Mouse (Mus musculus) cerebellum, adult 2 months (tissue): ENCODE results near the gene Etv2. TPM values are rescaled to one million over a fixed set of nuclear protein-coding genes. Genes with fewer than 3 reads are reported as not detected.
A peak's percentile ranks its signal among the peaks of the same experiment; 100 is the strongest.

Experiments
- DNase-seq, 2 experiments: peaks; one replicate each; pipeline ENCODE4 v3.0.0; 2021
- H3K27ac ChIP-seq: fragments of 200-500 bp; 2 replicates; pipeline ENCODE4 v1.5.1; 2012; ENCODE audit warnings: low read length, control low read depth, inconsistent platforms; ENCODE audit not compliant: insufficient read depth
- H3K27me3 ChIP-seq: fragments of 200-500 bp; 2 replicates; pipeline ENCODE4 v1.6.1; 2012; ENCODE audit warnings: inconsistent platforms, mild to moderate bottlenecking, low read length, moderate library complexity; ENCODE audit not compliant: control insufficient read depth, insufficient read depth
- H3K4me1 ChIP-seq: fragments of 200-500 bp; 2 replicates; pipeline ENCODE4 v1.6.1; 2011; ENCODE audit warnings: low read length; ENCODE audit not compliant: control insufficient read depth, insufficient read depth
- H3K4me3 ChIP-seq: fragments of 200-500 bp; replicated peaks from 2 replicates; pipeline ENCODE3; 2011; ENCODE audit warnings: mild to moderate bottlenecking, low read depth, low read length, control low read depth; ENCODE audit not compliant: insufficient read depth
- CTCF ChIP-seq: fragments of 200-500 bp; IDR thresholded peaks from 2 replicates; pipeline ENCODE4 v1.5.1; 2011; ENCODE audit warnings: low read depth, mild to moderate bottlenecking, control low read depth, low read length, moderate library complexity, borderline replicate concordance; ENCODE audit not compliant: insufficient read depth
- POLR2A ChIP-seq: fragments of 200-500 bp; IDR thresholded peaks from 2 replicates; pipeline ENCODE4 v1.6.1; 2011; ENCODE audit warnings: low read length, control low read depth, borderline replicate concordance; ENCODE audit not compliant: insufficient read depth
- WGBS: fragments of 180-500 bp; shearing (Covaris S2); methylation state at CpG from one replicate; pipeline ENCODE4 v1.1.7; 2018; 5-methylcytosine and 5-hydroxymethylcytosine counted together
- polyA plus RNA-seq: library from polyadenylated mRNA; depleted of rRNA; stranded (reverse); fragments of >200 nt; gene quantifications from 2 replicates; pipeline ENCODE4 v1.2.3, GENCODE M21; 2012

Gene Etv2
- polyA plus RNA-seq, 1 experiment, result not detected

DNA sequence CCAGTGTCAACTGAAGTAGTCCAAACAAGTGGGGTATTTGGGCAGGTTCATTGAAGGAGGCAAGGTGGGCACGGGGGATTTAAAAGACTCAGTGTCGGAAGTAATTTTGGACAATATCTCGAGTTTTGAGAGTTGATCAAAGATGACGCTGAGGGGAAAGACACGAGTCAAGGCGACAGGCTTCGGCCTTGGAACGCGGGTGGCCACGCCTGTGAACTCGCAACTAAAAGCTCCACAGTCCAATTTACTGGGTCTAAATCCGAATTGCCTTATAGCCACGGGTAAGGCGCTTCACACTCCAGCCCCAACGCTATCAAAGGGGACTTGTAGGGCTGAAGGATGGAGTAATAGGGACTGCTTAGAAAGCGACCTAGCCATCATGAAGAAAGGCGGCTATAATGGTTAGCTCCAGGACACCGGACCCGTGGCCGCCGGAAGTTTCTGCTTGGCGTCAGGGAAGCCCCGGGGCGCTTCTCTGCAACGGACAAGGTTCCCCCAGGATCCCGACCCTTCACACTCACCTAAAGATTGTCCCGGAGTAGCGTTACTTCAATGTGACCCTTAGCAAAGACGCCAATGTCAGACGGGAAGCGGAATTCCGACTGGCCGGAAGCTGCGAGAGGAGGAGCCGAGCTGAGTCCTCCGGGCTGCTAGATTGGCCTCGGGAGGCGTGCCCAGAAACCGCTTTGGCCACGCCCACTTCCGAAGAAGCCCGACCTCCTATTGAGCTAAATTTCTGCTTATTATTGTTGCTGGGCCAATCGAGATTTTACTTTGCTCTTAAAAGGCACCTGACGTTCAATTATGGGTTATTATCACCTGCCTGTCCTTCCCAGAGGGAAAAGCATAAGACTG lies 9.9 kb downstream of the Etv2 start, which contains the start of gene Cox6b1:
Gene Cox6b1, minus strand, starts transcription at position 622 of the 855 bp plus-strand sequence.
- DNase-seq, result peak; percentile 85 to 88
- peaks cover 3% of the 10 kb centered on the region; the same call in 1 of the 2 replicates for H3K4me1 ChIP-seq
- peak within 1 kb of the TSS; percentile 65 for H3K27ac ChIP-seq
- TF ChIP-seq POLR2A (peak; percentile 68; the same call in 1 of the 2 replicates), CTCF (no peak)
- H3K4me3 ChIP-seq, result peak within 1 kb of the TSS; percentile 98
- 1% methylated on average over 44 of the region's 44 CpGs for WGBS
- no peaks in the 10 kb centered on the region for H3K27me3 ChIP-seq

DNA sequence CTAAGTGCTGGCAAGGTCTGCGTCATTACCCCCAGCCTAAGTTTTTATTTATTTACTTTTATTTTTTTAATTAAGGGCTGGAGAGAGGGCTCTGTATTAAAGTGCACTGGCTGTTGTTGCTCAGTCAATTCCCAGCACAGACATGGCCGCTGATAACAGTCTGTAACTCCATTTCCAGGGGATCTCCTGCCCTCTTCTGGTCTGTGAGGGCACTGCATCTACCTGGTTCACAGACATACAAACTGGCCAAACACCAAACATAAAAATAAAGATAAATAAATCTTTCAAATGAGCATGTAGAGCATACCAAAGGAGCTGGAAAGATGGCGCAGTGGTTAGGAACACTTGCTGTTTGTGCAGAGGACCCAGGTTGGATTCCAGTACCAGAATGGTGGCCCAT lies 16.4 kb downstream of the Etv2 start:
- Histone ChIP-seq H3K27ac (no peak overlapping the region), H3K27me3 (no peaks in the 10 kb centered on the region), H3K4me1 (peaks cover 3% of the 10 kb centered on the region; the same call in 1 of the 2 replicates), H3K4me3 (no peak overlapping the region)
- DNase-seq, result peak in 1 of 2 experiments; percentile 35
- peak; percentile 33; the same call in 1 of the 2 replicates for TF ChIP-seq CTCF
- TF ChIP-seq POLR2A, result no peak
- WGBS, result 89% methylated on average over 3 of the region's 3 CpGs

DNA sequence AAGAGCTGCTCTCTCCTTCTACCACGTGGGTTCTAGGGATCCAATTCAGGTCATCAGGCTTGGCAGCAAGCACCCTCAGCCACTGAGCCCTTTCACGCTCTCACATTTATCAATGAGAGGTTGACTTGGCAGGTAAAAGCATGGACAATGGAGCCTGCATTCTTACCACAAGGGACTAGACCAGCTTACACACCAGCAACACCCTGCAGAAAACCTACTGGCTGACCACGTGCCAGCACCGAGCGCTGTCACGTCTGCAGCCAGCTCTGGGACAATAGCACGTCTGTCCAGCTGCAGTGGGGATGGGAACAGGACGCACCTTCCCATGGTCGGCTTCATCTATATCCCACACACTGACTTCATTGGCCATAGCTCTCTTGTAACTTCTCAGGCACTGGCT lies 17.0 kb downstream of the Etv2 start:
- no peak overlapping the region for H3K27ac ChIP-seq
- no peak for DNase-seq
- no peak overlapping the region for H3K4me3 ChIP-seq
- 84% methylated on average over 9 of the region's 9 CpGs for WGBS
- TF ChIP-seq CTCF (no peak), POLR2A (no peak)
- H3K4me1 ChIP-seq, result peaks cover 3% of the 10 kb centered on the region; the same call in 1 of the 2 replicates
- H3K27me3 ChIP-seq, result no peaks in the 10 kb centered on the region

DNA sequence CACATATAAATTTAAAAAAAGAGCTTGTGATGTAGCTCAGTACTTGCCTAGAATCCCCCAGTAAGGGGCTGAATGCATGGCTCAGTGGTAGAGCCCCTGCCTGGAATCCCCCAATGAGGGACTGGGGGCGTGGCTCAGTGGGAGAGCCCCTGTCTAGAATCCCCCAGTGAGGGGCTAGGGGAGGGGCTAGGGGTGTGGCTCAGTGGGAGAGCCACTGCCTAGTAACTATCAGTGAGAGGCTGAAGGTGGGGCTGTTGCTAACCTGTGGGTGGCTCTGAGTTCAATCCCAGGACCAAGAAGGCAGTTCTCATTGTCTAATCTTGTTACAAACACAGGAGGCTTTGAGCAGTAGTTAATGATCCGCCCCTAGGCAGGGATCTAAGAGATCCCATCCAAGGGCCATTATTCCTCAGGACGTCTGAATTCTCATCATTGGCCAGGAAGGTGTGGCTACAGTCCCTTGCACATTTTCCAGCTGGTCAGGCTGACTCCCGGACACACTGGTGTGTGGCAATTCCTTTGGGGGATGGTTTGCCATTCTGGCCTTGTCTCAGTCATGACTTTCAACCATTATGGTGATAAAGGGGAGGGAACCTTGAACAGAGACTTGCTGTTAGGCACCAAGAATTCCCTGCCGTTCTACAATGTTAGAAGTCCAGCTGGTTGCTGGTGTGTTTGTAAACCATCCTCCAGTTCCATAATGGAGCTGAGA lies 20.4 kb downstream of the Etv2 start:
- DNase-seq, result no peak
- H3K27me3 ChIP-seq, result no peaks in the 10 kb centered on the region
- no peak overlapping the region for H3K4me3 ChIP-seq
- no peak for TF ChIP-seq CTCF
- no peak for TF ChIP-seq POLR2A
- H3K4me1 ChIP-seq, result no peaks in the 10 kb centered on the region
- 55% methylated on average over 5 of the region's 5 CpGs for WGBS
- no peak overlapping the region for H3K27ac ChIP-seq

DNA sequence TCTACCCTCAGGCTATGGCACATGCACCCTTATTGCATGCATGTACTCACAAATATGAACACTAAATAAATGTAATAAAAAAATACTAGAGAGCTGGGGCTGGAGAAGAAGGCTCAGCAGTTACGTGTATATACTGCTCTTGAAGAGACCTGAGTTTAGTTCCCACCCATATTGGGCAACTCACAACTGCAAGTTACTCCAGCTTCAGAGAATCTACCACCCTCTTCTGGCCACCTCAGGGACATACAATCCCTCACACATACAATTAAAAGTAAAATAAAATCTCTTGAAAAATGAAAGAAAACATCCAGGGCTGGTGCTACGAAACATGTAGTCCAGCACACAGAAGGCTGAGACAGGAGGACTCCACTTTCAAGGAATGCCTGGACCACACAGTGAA lies 21.2 kb downstream of the Etv2 start:
- Histone ChIP-seq H3K4me3 (no peak overlapping the region), H3K4me1 (no peaks in the 10 kb centered on the region), H3K27ac (no peak overlapping the region), H3K27me3 (no peaks in the 10 kb centered on the region)
- no peak for DNase-seq
- TF ChIP-seq POLR2A (no peak), CTCF (no peak)
- 78% methylated on average over 2 of the region's 2 CpGs for WGBS

DNA sequence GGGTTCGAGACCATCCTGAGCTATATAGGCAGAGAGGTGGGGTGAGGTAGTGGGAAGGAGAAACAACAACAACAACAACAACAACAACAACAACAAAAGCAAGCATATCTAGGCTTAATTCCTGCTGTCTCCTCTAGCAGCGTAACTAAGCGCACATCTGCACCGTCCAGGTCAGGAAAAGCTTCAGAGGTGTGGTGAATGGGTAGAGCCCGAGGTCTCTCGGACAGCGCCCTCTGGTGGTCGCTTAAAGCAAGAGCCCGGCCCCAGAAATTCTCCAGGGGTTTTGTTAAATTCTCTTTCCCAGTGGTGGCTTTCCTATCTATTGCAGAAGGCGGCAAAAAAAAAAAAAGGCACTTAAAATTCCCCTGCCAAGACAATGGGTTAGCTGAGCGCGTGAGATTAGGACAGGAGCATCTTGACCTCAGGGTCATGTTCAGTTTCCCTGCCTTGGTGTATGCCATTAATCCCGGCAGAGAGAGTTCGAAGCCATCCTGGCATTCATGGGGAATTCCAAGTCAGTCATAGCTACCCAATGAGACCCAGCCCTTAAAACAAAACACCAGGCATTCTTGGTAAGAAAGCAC lies 22.0 kb downstream of the Etv2 start:
- DNase-seq, result peak; percentile 49 to 70
- H3K4me1 ChIP-seq, result no peaks in the 10 kb centered on the region
- no peak overlapping the region for H3K4me3 ChIP-seq
- no peaks in the 10 kb centered on the region for H3K27me3 ChIP-seq
- no peak overlapping the region for H3K27ac ChIP-seq
- 20% methylated on average over 14 of the region's 14 CpGs for WGBS
- TF ChIP-seq CTCF, result peak; percentile 58
- TF ChIP-seq POLR2A, result no peak

DNA sequence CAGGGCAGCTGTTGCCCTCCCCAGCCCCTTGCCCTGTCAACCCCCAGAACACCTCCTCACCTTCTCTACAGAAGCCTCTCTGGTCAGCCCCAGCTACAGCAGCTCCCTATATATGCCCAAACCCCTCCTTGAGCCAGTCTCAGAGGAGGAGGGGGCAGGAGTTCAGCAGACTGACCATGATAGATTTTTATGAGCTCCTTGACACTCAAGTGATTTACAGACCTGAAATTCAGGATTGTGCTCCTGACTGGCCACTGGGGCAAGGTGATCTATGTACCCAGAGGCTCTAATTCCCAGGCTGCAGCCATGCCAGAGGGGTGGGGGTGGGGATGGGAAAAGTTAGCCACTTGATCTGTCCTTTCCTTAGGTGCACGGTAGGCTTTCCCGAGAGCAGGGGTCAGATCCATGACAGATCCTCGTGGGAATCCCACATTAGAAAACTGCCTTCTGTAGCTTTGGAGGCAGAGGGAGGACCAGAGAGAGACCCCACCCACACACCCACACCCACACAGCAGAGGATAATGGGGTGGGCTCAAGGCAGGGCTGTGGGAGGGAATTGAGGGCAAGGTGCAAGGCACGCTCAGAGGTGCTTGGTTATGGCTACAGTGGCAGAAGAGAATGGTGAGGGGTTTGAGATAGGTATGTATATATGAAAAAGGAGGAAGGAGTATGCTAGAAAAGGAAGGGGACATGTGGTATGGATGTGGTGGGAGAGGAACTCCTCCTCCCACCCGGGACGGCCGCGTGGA lies 22.8 kb downstream of the Etv2 start, which contains the start of gene Upk1a:
Gene Upk1a, minus strand, starts transcription at position 194 of the 749 bp plus-strand sequence.
- Histone ChIP-seq H3K27me3 (no peaks in the 10 kb centered on the region), H3K4me3 (no peak within 1 kb of the TSS), H3K4me1 (no peaks in the 10 kb centered on the region), H3K27ac (no peak within 1 kb of the TSS)
- TF ChIP-seq POLR2A (no peak), CTCF (no peak)
- 83% methylated on average over 8 of the region's 8 CpGs for WGBS
- DNase-seq, result no peak
